Mouse (Mus musculus): ENCODE results near the gene Ptrh1. TPM values are rescaled to one million over a fixed set of nuclear protein-coding genes. Genes with fewer than 3 reads are reported as not detected.
A peak's percentile ranks its signal among the peaks of the same experiment; 100 is the strongest.

Ptrh1 gene
- polyA plus RNA-seq, 1 experiment from 2014 or later = 4.2 TPM

- Histone ChIP-seq H3K27me3 (peaks cover 6% of the 10 kb centered on the region; the same call in 1 of the 2 replicates), H3K27ac (no peak overlapping the region), H3K36me3 (no peaks in the 10 kb centered on the region), H3K4me3 (replicated peaks) (no peak overlapping the region), H3K9ac (replicated peaks) (no peak overlapping the region), H3K4me2 (no peak overlapping the region), H3K4me1 (replicated peaks) (peaks cover 15% of the 10 kb centered on the region), H3K9me3 (no peaks in the 10 kb centered on the region)
- ATAC-seq (ENCODE audit: insufficient number of reproducible peaks, insufficient read depth, low FRiP score, low TSS enrichment, low read depth) = no peak
- WGBS = 75% methylated on average over 8 of the region's 8 CpGs
These were observed 2.8 kb upstream of the Ptrh1 start for GRCm38 (mm10) chr2:32772626-32773279.

- no peak for ATAC-seq (ENCODE audit: insufficient number of reproducible peaks, insufficient read depth, low FRiP score, low TSS enrichment, low read depth)
- peaks cover 15% of the 10 kb centered on the region for H3K4me1 ChIP-seq (replicated peaks)
- H3K9ac ChIP-seq (replicated peaks) = peak overlapping the region; percentile 57
- H3K27ac ChIP-seq = no peak overlapping the region
- peaks cover 6% of the 10 kb centered on the region for H3K27me3 ChIP-seq
- H3K36me3 ChIP-seq = no peaks in the 10 kb centered on the region
- H3K4me3 ChIP-seq (replicated peaks) = peak overlapping the region; percentile 53
- WGBS = 19% methylated on average over 22 of the region's 22 CpGs
- no peaks in the 10 kb centered on the region for H3K9me3 ChIP-seq
- peak overlapping the region; percentile 80 for H3K4me2 ChIP-seq
These were observed 606 bp downstream of the Ptrh1 start for GRCm38 (mm10) chr2:32776192-32776591.

- Histone ChIP-seq H3K4me3 (replicated peaks) (no peak overlapping the region), H3K9ac (replicated peaks) (no peak overlapping the region), H3K4me1 (replicated peaks) (peaks cover 15% of the 10 kb centered on the region), H3K36me3 (no peaks in the 10 kb centered on the region), H3K27me3 (peaks cover 6% of the 10 kb centered on the region), H3K9me3 (no peaks in the 10 kb centered on the region), H3K4me2 (no peak overlapping the region), H3K27ac (no peak overlapping the region)
- no peak for ATAC-seq (ENCODE audit: insufficient number of reproducible peaks, insufficient read depth, low FRiP score, low TSS enrichment, low read depth)
- WGBS = 82% methylated on average over 6 of the region's 6 CpGs
These were observed 2.5 kb downstream of the Ptrh1 start for GRCm38 (mm10) chr2:32778081-32778480.

- 23% methylated on average over 8 of the region's 8 CpGs for WGBS
- Histone ChIP-seq H3K9me3 (no peaks in the 10 kb centered on the region), H3K4me3 (replicated peaks) (no peak overlapping the region), H3K27ac (no peak overlapping the region), H3K27me3 (peaks cover 6% of the 10 kb centered on the region), H3K4me2 (no peak overlapping the region), H3K36me3 (no peaks in the 10 kb centered on the region), H3K9ac (replicated peaks) (no peak overlapping the region), H3K4me1 (replicated peaks) (peaks cover 18% of the 10 kb centered on the region)
- no peak for ATAC-seq (ENCODE audit: insufficient number of reproducible peaks, insufficient read depth, low FRiP score, low TSS enrichment, low read depth)
These were observed 3.5 kb downstream of the Ptrh1 start for GRCm38 (mm10) chr2:32779131-32779530.

- no peak overlapping the region for H3K27ac ChIP-seq
- no peak overlapping the region for H3K4me2 ChIP-seq
- H3K36me3 ChIP-seq = no peaks in the 10 kb centered on the region
- ATAC-seq (ENCODE audit: insufficient number of reproducible peaks, insufficient read depth, low FRiP score, low TSS enrichment, low read depth) = no peak
- H3K9me3 ChIP-seq = no peaks in the 10 kb centered on the region
- no peak overlapping the region for H3K9ac ChIP-seq (replicated peaks)
- 91% methylated on average over 6 of the region's 6 CpGs for WGBS
- peaks cover 6% of the 10 kb centered on the region for H3K27me3 ChIP-seq
- no peak overlapping the region for H3K4me3 ChIP-seq (replicated peaks)
- peaks cover 20% of the 10 kb centered on the region for H3K4me1 ChIP-seq (replicated peaks)
These were observed 4.1 kb downstream of the Ptrh1 start for GRCm38 (mm10) chr2:32779714-32780113.

- Histone ChIP-seq H3K27ac (no peak overlapping the region), H3K27me3 (peaks cover under 1% of the 10 kb centered on the region; the same call in 1 of the 2 replicates), H3K4me2 (no peak overlapping the region), H3K9me3 (no peaks in the 10 kb centered on the region), H3K9ac (replicated peaks) (no peak overlapping the region), H3K4me3 (replicated peaks) (no peak overlapping the region), H3K4me1 (replicated peaks) (peaks cover 6% of the 10 kb centered on the region; the same call in 1 of the 2 replicates), H3K36me3 (no peaks in the 10 kb centered on the region)
- 76% methylated on average over 6 of the region's 6 CpGs for WGBS
- no peak for ATAC-seq (ENCODE audit: insufficient number of reproducible peaks, insufficient read depth, low FRiP score, low TSS enrichment, low read depth)
These were observed 6.1 kb downstream of the Ptrh1 start for GRCm38 (mm10) chr2:32781710-32782109.

GRCm38 (mm10) chr2:32784048-32784681 is 8.6 kb downstream of the Ptrh1 start, which contains the start of gene Cfap157:
Gene Cfap157, minus strand, starts transcription at chr2:32784428.
- H3K36me3 ChIP-seq = no peaks in the 10 kb centered on the region
- no peak within 1 kb of the TSS for H3K4me2 ChIP-seq
- 0 out of 2 replicates have a peak within 1 kb of the TSS, but pooled peaks have one; percentile 9 for H3K27ac ChIP-seq
- no peak for ATAC-seq (ENCODE audit: insufficient number of reproducible peaks, insufficient read depth, low FRiP score, low TSS enrichment, low read depth)
- no peak within 1 kb of the TSS for H3K9ac ChIP-seq (replicated peaks)
- H3K4me1 ChIP-seq (replicated peaks) = peaks cover 6% of the 10 kb centered on the region; the same call in 1 of the 2 replicates
- H3K4me3 ChIP-seq (replicated peaks) = no peak within 1 kb of the TSS
- H3K9me3 ChIP-seq = no peaks in the 10 kb centered on the region
- H3K27me3 ChIP-seq = no peaks in the 10 kb centered on the region; the same call in 1 of the 2 replicates
- 58% methylated on average over 4 of the region's 4 CpGs for WGBS

- Histone ChIP-seq H3K27ac (no peak overlapping the region), H3K4me1 (replicated peaks) (peaks cover 6% of the 10 kb centered on the region; the same call in 1 of the 2 replicates), H3K9ac (replicated peaks) (no peak overlapping the region), H3K4me2 (no peak overlapping the region), H3K36me3 (0 out of 2 replicates have a peak, but pooled peaks cover 5% of the 10 kb centered on the region), H3K4me3 (replicated peaks) (no peak overlapping the region), H3K27me3 (no peaks in the 10 kb centered on the region), H3K9me3 (no peaks in the 10 kb centered on the region)
- ATAC-seq (ENCODE audit: insufficient number of reproducible peaks, insufficient read depth, low FRiP score, low TSS enrichment, low read depth) = no peak
- 50% methylated on average over 6 of the region's 6 CpGs for WGBS
These were observed 11.6 kb downstream of the Ptrh1 start for GRCm38 (mm10) chr2:32787176-32787575.

GRCm38 (mm10) chr2:32788581-32788980 is 13.0 kb downstream of the Ptrh1 start:
- Histone ChIP-seq H3K27me3 (no peaks in the 10 kb centered on the region), H3K4me3 (replicated peaks) (no peak overlapping the region), H3K9ac (replicated peaks) (no peak overlapping the region), H3K27ac (no peak overlapping the region; the same call in 1 of the 2 replicates), H3K9me3 (no peaks in the 10 kb centered on the region), H3K4me1 (replicated peaks) (peaks cover 6% of the 10 kb centered on the region; the same call in 1 of the 2 replicates), H3K4me2 (no peak overlapping the region), H3K36me3 (peaks cover 5% of the 10 kb centered on the region; the same call in 1 of the 2 replicates)
- ATAC-seq (ENCODE audit: insufficient number of reproducible peaks, insufficient read depth, low FRiP score, low TSS enrichment, low read depth) = no peak
- 49% methylated on average over 2 of the region's 2 CpGs for WGBS

- H3K4me2 ChIP-seq = no peak overlapping the region
- no peak for ATAC-seq (ENCODE audit: insufficient number of reproducible peaks, insufficient read depth, low FRiP score, low TSS enrichment, low read depth)
- H3K9me3 ChIP-seq = no peaks in the 10 kb centered on the region
- no peak overlapping the region for H3K27ac ChIP-seq
- 84% methylated on average over 6 of the region's 6 CpGs for WGBS
- H3K4me3 ChIP-seq (replicated peaks) = no peak overlapping the region
- no peak overlapping the region for H3K9ac ChIP-seq (replicated peaks)
- peaks cover 30% of the 10 kb centered on the region for H3K36me3 ChIP-seq
- H3K27me3 ChIP-seq = no peaks in the 10 kb centered on the region
- no peaks in the 10 kb centered on the region for H3K4me1 ChIP-seq (replicated peaks)
These were observed 15.7 kb downstream of the Ptrh1 start for GRCm38 (mm10) chr2:32791297-32791696.

- Histone ChIP-seq H3K4me3 (replicated peaks) (no peak overlapping the region), H3K27ac (no peak overlapping the region), H3K9ac (replicated peaks) (no peak overlapping the region), H3K36me3 (peaks cover 69% of the 10 kb centered on the region), H3K4me2 (no peak overlapping the region), H3K4me1 (replicated peaks) (no peaks in the 10 kb centered on the region), H3K27me3 (no peaks in the 10 kb centered on the region), H3K9me3 (no peaks in the 10 kb centered on the region)
- WGBS = 88% methylated on average over 13 of the region's 13 CpGs
- no peak for ATAC-seq (ENCODE audit: insufficient number of reproducible peaks, insufficient read depth, low FRiP score, low TSS enrichment, low read depth)
These were observed 20.3 kb downstream of the Ptrh1 start for GRCm38 (mm10) chr2:32795748-32796418.

All from limb, embryonic 12.5 days (tissue).